Mouse (Mus musculus) MEL (cell line): Measurements from ENCODE around the gene Tbc1d14. TPM values are rescaled to one million over a fixed set of nuclear protein-coding genes. Genes with fewer than 3 reads are reported as not detected.

Experiments used
- DNase-seq: peaks from one replicate; pipeline ENCODE4 v3.0.0; 2011; ENCODE audit warnings: low read depth, low spot score
- H3K27ac ChIP-seq: 2 replicates; pipeline ENCODE4 v1.5.1; 2012; ENCODE audit warnings: low read depth, mild to moderate bottlenecking, control low read depth, low read length, moderate library complexity; ENCODE audit not compliant: control insufficient read depth
- H3K27me3 ChIP-seq, 2 experiments: fragments of 150-350 bp in 1 of 2; sonication (generic) in 1 of 2; 2 replicates each; pipeline ENCODE4 v1.6.1; 2012; ENCODE audit warnings: low read length in 2 of 2, mild to moderate bottlenecking in 2 of 2, improper control_type of control experiment in 1 of 2, moderate library complexity in 1 of 2; ENCODE audit not compliant: insufficient read depth in 2 of 2, control insufficient read depth in 1 of 2
- H3K36me3 ChIP-seq, 2 experiments: 2 replicates each; pipeline ENCODE4 v1.6.1; 2012 to 2014; ENCODE audit warnings: low read length in 2 of 2, improper control_type of control experiment in 1 of 2, inconsistent platforms in 1 of 2, mild to moderate bottlenecking in 1 of 2; ENCODE audit not compliant: insufficient read depth in 2 of 2, control insufficient read depth in 1 of 2
- H3K4me1 ChIP-seq, 2 experiments: fragments of 150-350 bp in 1 of 2; sonication (generic) in 1 of 2; 2 replicates each; pipeline ENCODE4 v1.6.1; 2012; ENCODE audit warnings: low read length in 2 of 2, improper control_type of control experiment in 1 of 2, mild to moderate bottlenecking in 1 of 2; ENCODE audit not compliant: insufficient read depth in 2 of 2, control insufficient read depth in 1 of 2
- H3K4me3 ChIP-seq, 2 experiments: fragments of 150-350 bp in 1 of 2; sonication (generic) in 1 of 2; 2 replicates each; pipeline ENCODE4 v1.5.1; 2012; ENCODE audit warnings: low read depth in 2 of 2, low read length in 2 of 2, mild to moderate bottlenecking in 2 of 2, moderate library complexity in 2 of 2, control low read depth in 1 of 2, improper control_type of control experiment in 1 of 2; ENCODE audit not compliant: control insufficient read depth in 1 of 2, insufficient read depth in 1 of 2
- H3K79me2 ChIP-seq: 2 replicates; pipeline ENCODE4 v1.6.1; 2012; ENCODE audit warnings: mild to moderate bottlenecking, low read length, moderate library complexity; ENCODE audit not compliant: control insufficient read depth, poor library complexity, insufficient read depth
- H3K9ac ChIP-seq: 2 replicates; pipeline ENCODE4 v1.6.1; 2012; ENCODE audit warnings: low read depth, mild to moderate bottlenecking, control low read depth, low read length, moderate library complexity; ENCODE audit not compliant: control insufficient read depth, poor library complexity, severe bottlenecking
- H3K9me3 ChIP-seq: fragments of 150-350 bp; sonication (generic); replicated peaks from 2 replicates; pipeline ENCODE4 v1.6.1; 2012; ENCODE audit warnings: mild to moderate bottlenecking, low read length, improper control_type of control experiment, moderate library complexity; ENCODE audit not compliant: insufficient read depth
- BHLHE40 ChIP-seq: IDR thresholded peaks from 2 replicates; pipeline ENCODE4 v1.6.1; 2012; ENCODE audit warnings: low read depth, mild to moderate bottlenecking, inconsistent platforms, low read length, improper control_type of control experiment, borderline replicate concordance
- CHD1 ChIP-seq: IDR thresholded peaks from 2 replicates; pipeline ENCODE4 v1.6.1; 2012; ENCODE audit warnings: low read depth, mild to moderate bottlenecking, inconsistent platforms, low read length, improper control_type of control experiment
- CHD2 ChIP-seq: IDR thresholded peaks from 2 replicates; pipeline ENCODE4 v1.6.1; 2011; ENCODE audit warnings: low read length, improper control_type of control experiment
- CTCF ChIP-seq, 3 experiments: IDR thresholded peaks in 2 of 3; conservative IDR thresholded peaks in 1 of 3; 2 replicates each; pipeline ENCODE4 v1.5.1; 2011 to 2012; ENCODE audit warnings: low read length in 3 of 3, low read depth in 2 of 3, mild to moderate bottlenecking in 2 of 3, improper control_type of control experiment in 1 of 3, inconsistent platforms in 1 of 3, mixed read lengths in 1 of 3, moderate library complexity in 1 of 3; ENCODE audit not compliant: control insufficient read depth in 1 of 3, insufficient read depth in 1 of 3, poor library complexity in 1 of 3, severe bottlenecking in 1 of 3
- E2F4 ChIP-seq: IDR thresholded peaks from 2 replicates; pipeline ENCODE4 v1.6.1; 2011; ENCODE audit warnings: low read depth, low read length, improper control_type of control experiment, borderline replicate concordance
- ELF1 ChIP-seq: IDR thresholded peaks from 2 replicates; pipeline ENCODE4 v1.6.1; 2014; ENCODE audit warnings: low read depth, mild to moderate bottlenecking, inconsistent platforms, low read length, improper control_type of control experiment, moderate library complexity
- ETS1 ChIP-seq: IDR thresholded peaks from 2 replicates; pipeline ENCODE4 v1.6.1; 2012; ENCODE audit warnings: low read depth, mild to moderate bottlenecking, inconsistent platforms, low read length, improper control_type of control experiment, moderate library complexity
- GABPA ChIP-seq: IDR thresholded peaks from 2 replicates; pipeline ENCODE4 v1.6.1; 2012; ENCODE audit warnings: low read depth, mild to moderate bottlenecking, inconsistent platforms, low read length, improper control_type of control experiment, moderate library complexity
- GATA1 ChIP-seq: IDR thresholded peaks from 2 replicates; pipeline ENCODE4 v1.6.1; 2011; ENCODE audit warnings: low read depth, low read length, improper control_type of control experiment
- HCFC1 ChIP-seq: IDR thresholded peaks from 2 replicates; pipeline ENCODE4 v1.6.1; 2012; ENCODE audit warnings: low read depth, mild to moderate bottlenecking, inconsistent platforms, low read length, improper control_type of control experiment, moderate library complexity
- MAX ChIP-seq: IDR thresholded peaks from 2 replicates; pipeline ENCODE4 v1.6.1; 2011; ENCODE audit warnings: low read length, improper control_type of control experiment
- MAZ ChIP-seq: IDR thresholded peaks from 2 replicates; pipeline ENCODE4 v1.6.1; 2012; ENCODE audit warnings: low read depth, mild to moderate bottlenecking, inconsistent platforms, low read length, improper control_type of control experiment
- MYC ChIP-seq: IDR thresholded peaks from 2 replicates; pipeline ENCODE4 v1.6.1; 2011; ENCODE audit warnings: low read depth, mild to moderate bottlenecking, low read length, improper control_type of control experiment, moderate library complexity
- NRF1 ChIP-seq: IDR thresholded peaks from 2 replicates; pipeline ENCODE4 v1.6.1; 2014; ENCODE audit warnings: low read depth, mild to moderate bottlenecking, inconsistent platforms, low read length, improper control_type of control experiment, moderate library complexity; ENCODE audit not compliant: poor library complexity, insufficient read depth, severe bottlenecking
- POLR2A ChIP-seq, 2 experiments: IDR thresholded peaks; 2 replicates each; pipeline ENCODE4 v1.6.1; 2011 to 2012; ENCODE audit warnings: low read length in 2 of 2, mild to moderate bottlenecking in 2 of 2, control low read depth in 1 of 2, improper control_type of control experiment in 1 of 2, low read depth in 1 of 2, moderate library complexity in 1 of 2; ENCODE audit not compliant: control insufficient read depth in 1 of 2, insufficient read depth in 1 of 2, poor library complexity in 1 of 2
- POLR2AphosphoS5 ChIP-seq: IDR thresholded peaks from 2 replicates; pipeline ENCODE4 v1.6.1; 2012; ENCODE audit warnings: low read depth, borderline replicate concordance, mild to moderate bottlenecking, inconsistent platforms, low read length, moderate library complexity, mixed read lengths
- RAD21 ChIP-seq: IDR thresholded peaks from 2 replicates; pipeline ENCODE4 v1.6.1; 2011; ENCODE audit warnings: mild to moderate bottlenecking, low read depth, low read length, improper control_type of control experiment
- SIN3A ChIP-seq: IDR thresholded peaks from 2 replicates; pipeline ENCODE4 v1.6.1; 2012; ENCODE audit warnings: low read length, improper control_type of control experiment, inconsistent platforms
- USF2 ChIP-seq, 2 experiments: IDR thresholded peaks; 2 replicates each; pipeline ENCODE4 v1.6.1; 2011 to 2012; ENCODE audit warnings: improper control_type of control experiment in 2 of 2, low read length in 2 of 2, borderline replicate concordance in 1 of 2, inconsistent platforms in 1 of 2, low read depth in 1 of 2, mild to moderate bottlenecking in 1 of 2; ENCODE audit not compliant: insufficient read depth in 1 of 2
- ZC3H11A ChIP-seq: IDR thresholded peaks from 2 replicates; pipeline ENCODE4 v1.6.1; 2012; ENCODE audit warnings: low read depth, mild to moderate bottlenecking, inconsistent platforms, low read length, improper control_type of control experiment
- ZKSCAN1 ChIP-seq: IDR thresholded peaks from 2 replicates; pipeline ENCODE4 v1.6.1; 2012; ENCODE audit warnings: low read depth, mild to moderate bottlenecking, inconsistent platforms, low read length, improper control_type of control experiment, moderate library complexity
- ZNF384 ChIP-seq: IDR thresholded peaks from 2 replicates; pipeline ENCODE4 v1.6.1; 2012; ENCODE audit warnings: low read depth, mild to moderate bottlenecking, inconsistent platforms, low read length, improper control_type of control experiment
- polyA plus RNA-seq, 2 experiments: library from polyadenylated mRNA; stranded (reverse) in 1 of 2; unstranded in 1 of 2; fragments of >175 nt in 1 of 2; fragments of >200 nt in 1 of 2; gene quantifications; 2 replicates each; pipeline versions ENCODE4 v1.2.1 to v1.2.4; 2012; ENCODE audit warnings: low replicate concordance in 2 of 2, low read depth in 1 of 2; ENCODE audit not compliant: insufficient read length in 2 of 2, insufficient read depth in 1 of 2, missing spikeins in 1 of 2
- total RNA-seq: library from RNA; depleted of rRNA; stranded (reverse); fragments of 300-350 nt; gene quantifications from 2 replicates; pipeline ENCODE4 v1.2.3, GENCODE M21; 2012

Tbc1d14 gene
- total and polyA plus RNA-seq, 3 experiments: 7.3 to 35.6 TPM; not detected in 1

DNA sequence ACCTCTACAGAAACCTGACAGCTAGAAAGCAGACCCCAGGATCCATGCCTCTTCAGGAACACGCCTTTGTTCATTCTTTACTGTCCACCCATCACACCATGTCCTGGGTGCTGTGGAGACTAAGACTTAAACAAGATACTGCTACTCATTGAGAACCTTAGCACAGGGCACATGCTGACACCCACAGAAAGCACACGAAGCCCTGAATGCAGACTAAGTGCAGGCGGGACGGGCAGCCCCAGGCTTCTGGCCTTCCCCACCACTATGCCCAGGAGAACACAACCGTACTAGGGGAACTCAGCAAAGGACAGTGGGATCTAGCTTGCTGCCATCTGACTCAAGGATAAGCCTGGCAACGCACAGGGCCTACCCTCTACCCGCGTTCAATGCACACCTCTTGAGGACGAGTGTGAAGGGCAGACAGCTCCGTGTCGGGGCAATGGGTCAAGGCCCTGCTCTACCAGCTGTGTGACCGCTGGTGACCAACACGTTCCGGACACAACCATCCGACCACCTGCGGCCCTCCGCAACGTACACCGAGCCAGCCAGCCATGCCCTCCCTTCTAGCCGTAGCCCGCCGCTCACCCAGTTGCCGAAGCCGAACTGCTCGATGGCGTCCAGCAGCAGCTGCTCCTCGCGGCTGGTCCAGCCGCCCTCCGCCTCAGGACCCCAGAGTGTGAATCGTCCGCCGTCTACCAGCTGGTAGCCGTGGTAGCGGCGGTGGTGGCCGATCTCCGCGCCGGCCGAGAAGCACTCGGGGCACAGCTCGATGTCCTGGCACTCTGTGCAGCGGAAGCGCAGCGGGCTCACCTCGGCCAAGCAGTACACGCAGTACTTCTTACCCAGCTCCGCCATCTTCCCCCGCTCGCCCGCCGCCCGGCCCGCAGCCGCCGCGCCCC, 109.6 kb downstream of the Tbc1d14 start (continued):
- TF ChIP-seq POLR2AphosphoS5 (no peak), ZNF384 (no peak)

DNA sequence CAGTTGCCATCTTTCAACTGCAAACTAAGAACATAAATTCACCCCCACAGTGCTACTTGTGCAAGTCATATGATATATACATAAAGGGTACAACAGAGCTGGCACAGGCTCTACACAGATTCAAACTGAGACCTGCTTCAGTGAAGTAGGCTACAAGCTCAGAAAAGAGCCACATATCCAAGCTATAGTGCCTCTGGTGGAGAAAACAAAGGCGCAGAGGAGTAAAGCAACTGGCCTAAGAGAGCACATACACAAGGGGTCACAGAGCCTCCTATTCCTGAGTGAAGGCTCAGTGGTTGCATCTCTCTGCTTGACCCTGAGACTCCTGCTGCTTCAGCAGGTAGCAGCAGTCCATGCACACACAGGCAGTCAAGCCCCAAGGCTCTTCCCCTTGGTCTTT, 112.0 kb downstream of the Tbc1d14 start:
- Histone ChIP-seq H3K36me3 (peaks cover 3 to 23% of the 10 kb centered on the region in 2 experiments; a peak in 3 of 4 replicates), H3K4me1 (peaks cover 14 to 30% of the 10 kb centered on the region in 2 experiments), H3K79me2 (peaks cover 58% of the 10 kb centered on the region), H3K27ac (no peak overlapping the region), H3K4me3 (no peak overlapping the region), H3K9me3 (no peaks in the 10 kb centered on the region), H3K27me3 (no peaks in the 10 kb centered on the region), H3K9ac (no peak overlapping the region)
- TF ChIP-seq NRF1 (no peak), CTCF (IDR thresholded peaks at IDR 0.05 in 2 of 3, conservative IDR thresholded peaks at IDR 0.05 in 1 of 3; ENCODE audit: control insufficient read depth in 1 of 3, insufficient read depth in 1 of 3, low read depth in 2 of 3, low read length in 3 of 3, poor library complexity in 1 of 3, severe bottlenecking in 1 of 3) (peak; percentile 1 to 46 (median 31); a peak in 3 of 6 replicates)
- peak; percentile 57 for DNase-seq

GRCm38 (mm10) chr5:36480398-36480797, 112.7 kb downstream of the Tbc1d14 start:
- Histone ChIP-seq H3K36me3 (peaks cover 3 to 23% of the 10 kb centered on the region in 2 experiments; a peak in 3 of 4 replicates), H3K79me2 (peaks cover 58% of the 10 kb centered on the region), H3K9ac (no peak overlapping the region), H3K4me3 (no peak overlapping the region), H3K27me3 (no peaks in the 10 kb centered on the region), H3K4me1 (peaks cover 14 to 30% of the 10 kb centered on the region in 2 experiments), H3K27ac (no peak overlapping the region), H3K9me3 (no peaks in the 10 kb centered on the region)
- no peak for DNase-seq
- TF ChIP-seq GATA1 (no peak), ELF1 (no peak), ZC3H11A (no peak), ZKSCAN1 (no peak), MAZ (no peak), CHD1 (no peak), POLR2A (IDR thresholded peaks at IDR 0.05; ENCODE audit: control insufficient read depth in 1 of 2, insufficient read depth in 1 of 2, low read depth in 1 of 2, low read length in 2 of 2, poor library complexity in 1 of 2) (no peak), E2F4 (no peak), HCFC1 (no peak), RAD21 (no peak), ETS1 (no peak), CHD2 (no peak), SIN3A (no peak), GABPA (no peak), MYC (no peak), BHLHE40 (no peak), USF2 (IDR thresholded peaks at IDR 0.05; ENCODE audit: borderline replicate concordance in 1 of 2, insufficient read depth in 1 of 2, low read depth in 1 of 2, low read length in 2 of 2) (no peak), MAX (no peak)
